Mouse (Mus musculus): Measurements from ENCODE around the gene Msantd1. TPM values are rescaled to one million over a fixed set of nuclear protein-coding genes. Genes with fewer than 3 reads are reported as not detected.

Gene Msantd1
- polyA plus RNA-seq, 1 experiment from 2014 or later = 0.95 TPM

- no peak overlapping the region for H3K4me2 ChIP-seq
Observed at GRCm38 (mm10) chr5:34931516-34932457, 24.0 kb downstream of the Msantd1 start.

GRCm38 (mm10) chr5:34932458-34932806 is 24.6 kb downstream of the Msantd1 start:
- Histone ChIP-seq H3K27ac (ENCODE audit: low read depth, low read length) (no peak overlapping the region), H3K27me3 (replicated peaks; ENCODE audit: control insufficient read depth, insufficient read depth, low read length) (no peaks in the 10 kb centered on the region), H3K4me2 (no peak overlapping the region), H3K4me1 (replicated peaks; ENCODE audit: control insufficient read depth, insufficient read depth, low read length) (peaks cover 21% of the 10 kb centered on the region), H3K9me3 (ENCODE audit: control insufficient read depth, low read length) (no peaks in the 10 kb centered on the region), H3K4me3 (ENCODE audit: low read depth, low read length) (no peak overlapping the region), H3K36me3 (ENCODE audit: control insufficient read depth, insufficient read depth, low read length) (no peaks in the 10 kb centered on the region), H3K9ac (ENCODE audit: low read depth, low read length) (no peak overlapping the region)
- ATAC-seq (replicated peaks; ENCODE audit: low FRiP score) (no peak), DNase-seq (ENCODE audit: low spot score) (no peak)
- WGBS = 55% methylated on average over 4 of the region's 4 CpGs

More at GRCm38 (mm10) chr5:34931516-34932457, 24.0 kb downstream of the Msantd1 start:
- Histone ChIP-seq H3K27ac (ENCODE audit: low read depth, low read length) (peak overlapping the region; percentile 21; the same call in 1 of the 2 replicates), H3K9me3 (ENCODE audit: control insufficient read depth, low read length) (no peaks in the 10 kb centered on the region), H3K4me3 (ENCODE audit: low read depth, low read length) (no peak overlapping the region), H3K36me3 (ENCODE audit: control insufficient read depth, insufficient read depth, low read length) (no peaks in the 10 kb centered on the region), H3K9ac (ENCODE audit: low read depth, low read length) (no peak overlapping the region), H3K27me3 (replicated peaks; ENCODE audit: control insufficient read depth, insufficient read depth, low read length) (no peaks in the 10 kb centered on the region), H3K4me1 (replicated peaks; ENCODE audit: control insufficient read depth, insufficient read depth, low read length) (peaks cover 21% of the 10 kb centered on the region)
- ATAC-seq (replicated peaks; ENCODE audit: low FRiP score) (no peak), DNase-seq (ENCODE audit: low spot score) (no peak)
- 63% methylated on average over 11 of the region's 11 CpGs for WGBS

- H3K27me3 ChIP-seq (replicated peaks; ENCODE audit: control insufficient read depth, insufficient read depth, low read length) = no peaks in the 10 kb centered on the region
- WGBS = 84% methylated on average over 1 of the region's 1 CpGs
- DNase-seq (ENCODE audit: low spot score) = no peak
- H3K4me2 ChIP-seq = no peak overlapping the region
- no peaks in the 10 kb centered on the region for H3K9me3 ChIP-seq (ENCODE audit: control insufficient read depth, low read length)
- peaks cover 21% of the 10 kb centered on the region for H3K4me1 ChIP-seq (replicated peaks; ENCODE audit: control insufficient read depth, insufficient read depth, low read length)
- H3K36me3 ChIP-seq (ENCODE audit: control insufficient read depth, insufficient read depth, low read length) = no peaks in the 10 kb centered on the region
- H3K9ac ChIP-seq (ENCODE audit: low read depth, low read length) = no peak overlapping the region
- no peak for ATAC-seq (replicated peaks; ENCODE audit: low FRiP score)
- H3K4me3 ChIP-seq (ENCODE audit: low read depth, low read length) = no peak overlapping the region
- H3K27ac ChIP-seq (ENCODE audit: low read depth, low read length) = no peak overlapping the region
Observed at GRCm38 (mm10) chr5:34933461-34933860, 25.6 kb downstream of the Msantd1 start.

GRCm38 (mm10) chr5:34941710-34942470 is 34.1 kb downstream of the Msantd1 start:
- H3K4me3 ChIP-seq (ENCODE audit: low read depth, low read length) = no peak overlapping the region
- H3K36me3 ChIP-seq (ENCODE audit: control insufficient read depth, insufficient read depth, low read length) = no peaks in the 10 kb centered on the region
- DNase-seq (ENCODE audit: low spot score) (no peak), ATAC-seq (replicated peaks; ENCODE audit: low FRiP score) (no peak)
- no peak overlapping the region for H3K27ac ChIP-seq (ENCODE audit: low read depth, low read length)
- no peak overlapping the region for H3K9ac ChIP-seq (ENCODE audit: low read depth, low read length)
- H3K4me2 ChIP-seq = no peak overlapping the region
- no peaks in the 10 kb centered on the region for H3K9me3 ChIP-seq (ENCODE audit: control insufficient read depth, low read length)
- peaks cover 13% of the 10 kb centered on the region for H3K4me1 ChIP-seq (replicated peaks; ENCODE audit: control insufficient read depth, insufficient read depth, low read length)
- H3K27me3 ChIP-seq (replicated peaks; ENCODE audit: control insufficient read depth, insufficient read depth, low read length) = no peaks in the 10 kb centered on the region
- WGBS = 74% methylated on average over 10 of the region's 10 CpGs

- no peak overlapping the region for H3K9ac ChIP-seq (ENCODE audit: low read depth, low read length)
- H3K36me3 ChIP-seq (ENCODE audit: control insufficient read depth, insufficient read depth, low read length) = no peaks in the 10 kb centered on the region
- 0 out of 2 replicates have a peak overlapping the region, but pooled peaks have one; percentile 23 for H3K27ac ChIP-seq (ENCODE audit: low read depth, low read length)
- ATAC-seq (replicated peaks; ENCODE audit: low FRiP score) (peak; percentile 58; the same call in 1 of the 2 replicates), DNase-seq (ENCODE audit: low spot score) (no peak)
- 38% methylated on average over 3 of the region's 3 CpGs for WGBS
- no peak overlapping the region for H3K4me3 ChIP-seq (ENCODE audit: low read depth, low read length)
- H3K4me1 ChIP-seq (replicated peaks; ENCODE audit: control insufficient read depth, insufficient read depth, low read length) = peaks cover 13% of the 10 kb centered on the region
- H3K9me3 ChIP-seq (ENCODE audit: control insufficient read depth, low read length) = no peaks in the 10 kb centered on the region
- H3K4me2 ChIP-seq = no peak overlapping the region
- no peaks in the 10 kb centered on the region for H3K27me3 ChIP-seq (replicated peaks; ENCODE audit: control insufficient read depth, insufficient read depth, low read length)
Observed at GRCm38 (mm10) chr5:34943428-34943827, 35.6 kb downstream of the Msantd1 start.

GRCm38 (mm10) chr5:34948861-34949760 is 41.3 kb downstream of the Msantd1 start, which contains the start of gene Rgs12:
Rgs12 (plus strand) TSS chr5:34949445.
- Histone ChIP-seq H3K4me1 (replicated peaks; ENCODE audit: control insufficient read depth, insufficient read depth, low read length) (peaks cover 15% of the 10 kb centered on the region), H3K36me3 (ENCODE audit: control insufficient read depth, insufficient read depth, low read length) (peaks cover 5% of the 10 kb centered on the region; the same call in 1 of the 2 replicates), H3K27me3 (replicated peaks; ENCODE audit: control insufficient read depth, insufficient read depth, low read length) (no peaks in the 10 kb centered on the region), H3K9me3 (ENCODE audit: control insufficient read depth, low read length) (peaks cover 4% of the 10 kb centered on the region; the same call in 1 of the 2 replicates), H3K27ac (ENCODE audit: low read depth, low read length) (peak within 1 kb of the TSS; percentile 85), H3K4me3 (ENCODE audit: low read depth, low read length) (peak within 1 kb of the TSS; percentile 92), H3K9ac (ENCODE audit: low read depth, low read length) (peak within 1 kb of the TSS; percentile 97), H3K4me2 (peak within 1 kb of the TSS; percentile 93)
- ATAC-seq (replicated peaks; ENCODE audit: low FRiP score) (peak; percentile 94), DNase-seq (ENCODE audit: low spot score) (peak; percentile 94)
- under 1% methylated on average over 68 of the region's 84 CpGs for WGBS

GRCm38 (mm10) chr5:34949769-34950211 is 42.0 kb downstream of the Msantd1 start:
- peak overlapping the region; percentile 85 for H3K27ac ChIP-seq (ENCODE audit: low read depth, low read length)
- peaks cover 4% of the 10 kb centered on the region; the same call in 1 of the 2 replicates for H3K9me3 ChIP-seq (ENCODE audit: control insufficient read depth, low read length)
- peak overlapping the region; percentile 97 for H3K9ac ChIP-seq (ENCODE audit: low read depth, low read length)
- 7% methylated on average over 12 of the region's 12 CpGs for WGBS
- H3K4me2 ChIP-seq = peak overlapping the region; percentile 93
- peaks cover 5% of the 10 kb centered on the region; the same call in 1 of the 2 replicates for H3K36me3 ChIP-seq (ENCODE audit: control insufficient read depth, insufficient read depth, low read length)
- H3K27me3 ChIP-seq (replicated peaks; ENCODE audit: control insufficient read depth, insufficient read depth, low read length) = no peaks in the 10 kb centered on the region
- ATAC-seq (replicated peaks; ENCODE audit: low FRiP score) (peak; percentile 39), DNase-seq (ENCODE audit: low spot score) (no peak)
- peaks cover 15% of the 10 kb centered on the region for H3K4me1 ChIP-seq (replicated peaks; ENCODE audit: control insufficient read depth, insufficient read depth, low read length)
- peak overlapping the region; percentile 92 for H3K4me3 ChIP-seq (ENCODE audit: low read depth, low read length)

Measured in liver, embryonic 11.5 days (tissue).